Mouse (Mus musculus): ENCODE results near the gene Sgo1. TPM values are rescaled to one million over a fixed set of nuclear protein-coding genes. Genes with fewer than 3 reads are reported as not detected.

The Sgo1 gene
- polyA plus RNA-seq, 1 experiment, result 4.2 TPM

DNA sequence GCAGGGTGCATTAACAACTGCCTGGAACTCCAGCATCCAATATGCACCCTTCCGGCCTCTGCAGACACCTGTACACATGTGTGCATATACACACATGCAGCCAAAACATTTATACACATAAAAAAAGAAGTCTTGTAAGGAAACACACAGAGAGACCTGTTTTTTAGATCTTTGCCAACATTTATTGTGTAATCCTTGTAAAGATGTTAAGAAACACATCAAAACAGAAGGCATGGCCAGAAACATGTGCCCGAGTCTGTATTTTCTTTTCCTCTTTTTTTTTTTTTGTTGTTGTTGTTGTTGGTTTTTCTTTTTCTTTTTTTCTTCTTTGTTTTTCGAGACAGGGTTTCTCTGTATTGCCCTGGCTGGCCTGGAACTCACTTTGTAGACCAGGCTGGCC lies 63.0 kb downstream of the Sgo1 start:
- 94% methylated on average over 3 of the region's 3 CpGs for WGBS
- no peak for TF ChIP-seq POLR2A (IDR thresholded peaks at IDR 0.05; ENCODE audit: control insufficient read depth, extremely low read depth, insufficient read depth, low read length, poor library complexity)
- no peak for TF ChIP-seq CTCF (IDR thresholded peaks at IDR 0.05; ENCODE audit: borderline replicate concordance, control insufficient read depth, extremely low read depth, insufficient read depth, low read length, poor library complexity)
- DNase-seq, result no peak
- Histone ChIP-seq H3K4me1 (replicated peaks; ENCODE audit: control insufficient read depth, insufficient read depth, low read length) (no peaks in the 10 kb centered on the region), H3K36me3 (ENCODE audit: control insufficient read depth, insufficient read depth, low read length) (peaks cover 25% of the 10 kb centered on the region), H3K27me3 (ENCODE audit: control insufficient read depth, insufficient read depth, low read length) (no peaks in the 10 kb centered on the region), H3K27ac (ENCODE audit: control insufficient read depth, insufficient read depth, low read length) (no peak overlapping the region), H3K4me3 (ENCODE audit: control insufficient read depth, insufficient read depth, low read length) (no peak overlapping the region)

Other genes starting within 250 kb of the Sgo1 start
- gene Efhb, start 226.0 kb downstream of the Sgo1 start, polyA plus RNA-seq (2012; rRNA removed), result 0.06 and 0.19 TPM in 2 replicates
- gene Rab5a, start 210.1 kb downstream of the Sgo1 start, polyA plus RNA-seq (2012; rRNA removed), result 8.1 and 8.4 TPM in 2 replicates
- gene Pp2d1, start 149.9 kb downstream of the Sgo1 start, polyA plus RNA-seq (2012; rRNA removed), result not detected in 2 replicates
- 13.1 and 17.9 TPM in 2 replicates for gene Kat2b, start 122.5 kb downstream of the Sgo1 start, polyA plus RNA-seq (2012; rRNA removed)
- gene Sult1c2, start 157.0 kb upstream of the Sgo1 start, polyA plus RNA-seq (2012; rRNA removed), result 0.17 and 0.34 TPM in 2 replicates